Mouse (Mus musculus): Measurements from ENCODE around the gene Cdh16.

DNA sequence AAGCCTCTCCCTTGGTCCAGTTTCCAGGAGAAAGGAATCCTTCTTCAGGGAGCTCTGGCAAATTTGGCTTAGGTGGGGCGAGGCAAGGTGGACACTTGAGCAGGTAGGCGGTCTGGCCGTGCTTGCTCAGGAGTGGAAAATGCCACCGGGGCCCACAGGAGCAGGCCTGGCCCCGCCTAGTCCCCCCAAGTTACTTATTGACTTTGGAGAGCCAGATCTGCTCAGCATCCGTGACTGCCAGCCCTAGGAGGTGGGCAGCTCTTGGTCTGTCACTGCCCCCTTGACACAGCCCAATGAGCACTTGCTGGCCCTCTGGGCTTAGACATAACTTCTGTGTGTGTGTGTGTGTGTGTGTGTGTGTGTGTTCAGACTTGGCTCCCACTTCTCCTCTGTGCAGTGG lies at the start of gene Cdh16:
- TF ChIP-seq CTCF (IDR thresholded peaks at IDR 0.05) (no peak), EP300 (IDR thresholded peaks at IDR 0.05) (no peak)

All from lung, postnatal 0 days (tissue).